Mouse (Mus musculus) thymus, adult 2 months (tissue): ENCODE data around the gene Zcwpw1. TPM values are rescaled to one million over a fixed set of nuclear protein-coding genes. Genes with fewer than 3 reads are reported as not detected.
"Not testable (repeated sequence)": the region's sequence is repeated elsewhere in the genome, so short reads cannot be mapped to it uniquely, and the experiment has no call there.

Experiments used
- DNase-seq: peaks from one replicate; pipeline ENCODE4 v3.0.0; 2021
- H3K27ac ChIP-seq: fragments of 200-500 bp; 2 replicates; pipeline ENCODE4 v1.5.1; 2012; ENCODE audit warnings: low read length, control low read depth; ENCODE audit not compliant: control insufficient read depth, insufficient read depth
- H3K27me3 ChIP-seq: fragments of 200-500 bp; 2 replicates; pipeline ENCODE4 v1.6.1; 2012; ENCODE audit warnings: mild to moderate bottlenecking, low read length, moderate library complexity, mixed read lengths; ENCODE audit not compliant: control insufficient read depth, insufficient read depth
- H3K36me3 ChIP-seq: fragments of 200-500 bp; 2 replicates; pipeline ENCODE4 v1.6.1; 2012; ENCODE audit warnings: mild to moderate bottlenecking, low read length, moderate library complexity; ENCODE audit not compliant: control insufficient read depth, insufficient read depth
- H3K4me1 ChIP-seq: fragments of 200-500 bp; replicated peaks from 2 replicates; pipeline ENCODE4 v1.6.1; 2012; ENCODE audit warnings: low read length; ENCODE audit not compliant: control insufficient read depth, insufficient read depth
- H3K4me3 ChIP-seq: fragments of 200-500 bp; 2 replicates; pipeline ENCODE4 v1.5.1; 2012; ENCODE audit warnings: mild to moderate bottlenecking, low read length, control low read depth, moderate library complexity; ENCODE audit not compliant: control insufficient read depth, insufficient read depth
- WGBS: fragments of 180-500 bp; shearing (Covaris S2); methylation state at CpG from one replicate; pipeline ENCODE4 v1.1.7; 2018; 5-methylcytosine and 5-hydroxymethylcytosine counted together
- polyA plus RNA-seq: library from polyadenylated mRNA; depleted of rRNA; stranded (reverse); fragments of >200 nt; gene quantifications from 2 replicates; pipeline ENCODE4 v1.2.3, GENCODE M21; 2012; rRNA removed

Zcwpw1 gene
- polyA plus RNA-seq, 1 experiment, result 4.6 TPM

DNA sequence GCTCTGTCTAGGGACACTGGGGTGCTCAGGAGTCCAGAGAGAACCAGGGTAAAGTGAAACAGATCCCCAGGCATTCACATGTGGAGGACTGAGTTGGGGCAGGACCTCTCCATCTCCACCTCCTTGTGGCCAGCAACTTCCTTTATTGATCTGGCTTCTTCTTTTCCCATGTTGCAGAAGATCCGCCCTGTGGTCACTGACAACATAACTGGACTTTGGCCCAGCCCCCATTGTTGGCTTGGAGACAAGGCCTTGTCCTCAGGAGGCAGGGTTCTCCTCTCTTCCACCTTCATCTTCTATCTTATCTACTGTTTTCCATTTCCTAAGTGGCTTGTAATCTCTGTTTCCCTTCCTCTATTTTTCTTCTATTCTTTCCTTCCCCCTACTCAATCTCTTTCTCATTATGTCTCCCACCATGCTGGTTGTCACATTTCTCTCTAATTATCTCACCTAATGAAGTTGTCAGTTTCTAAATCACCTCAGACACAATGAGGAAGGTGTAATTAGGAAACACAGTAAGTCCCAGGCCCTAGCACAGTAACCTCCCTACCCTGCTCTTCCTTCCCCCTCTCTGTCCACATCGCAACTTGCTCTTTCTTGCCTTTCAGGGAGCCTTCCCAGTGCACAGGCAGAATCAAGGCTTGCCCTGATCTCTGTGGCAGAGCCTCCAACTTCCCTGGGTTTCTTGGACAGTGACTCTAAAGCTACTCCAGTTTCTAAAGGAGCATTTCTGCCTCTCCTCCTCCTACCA, 70.5 kb downstream of the Zcwpw1 start, which contains the start of gene Pilrb1:
Pilrb1 (minus strand) TSS at position 147 of the 751 bp plus-strand sequence.
- DNase-seq, H3K36me3 ChIP-seq, H3K4me1 ChIP-seq, H3K27ac ChIP-seq, H3K27me3 ChIP-seq, H3K4me3 ChIP-seq: not testable (repeated sequence)
- 71% methylated on average over 2 of the region's 2 CpGs for WGBS

DNA sequence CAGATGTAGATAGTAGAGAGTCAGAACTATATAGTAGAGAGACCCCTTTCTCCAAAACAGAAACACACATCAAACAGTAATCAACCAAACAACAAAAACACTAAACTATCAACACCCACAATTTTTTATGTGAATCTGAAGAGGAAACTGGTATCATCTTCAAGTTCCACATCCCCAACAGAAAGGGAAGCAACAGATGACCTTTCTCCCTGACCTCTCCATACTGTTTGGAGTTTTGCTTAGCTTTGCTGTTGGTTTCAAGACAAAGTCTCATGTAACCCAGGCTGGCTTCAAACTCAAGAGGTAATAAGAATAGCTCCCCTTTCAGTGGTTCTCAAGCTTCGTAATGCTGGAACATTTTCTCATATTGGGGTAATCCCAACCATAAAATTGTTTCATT, 76.4 kb downstream of the Zcwpw1 start:
- not testable (repeated sequence) for H3K27me3 ChIP-seq, H3K27ac ChIP-seq, H3K36me3 ChIP-seq, H3K4me3 ChIP-seq, H3K4me1 ChIP-seq, DNase-seq
- 95% methylated on average over 1 of the region's 1 CpGs for WGBS

GRCm38 (mm10) chr5:137868600-137868999, 81.0 kb downstream of the Zcwpw1 start:
- H3K27ac ChIP-seq, H3K36me3 ChIP-seq, H3K27me3 ChIP-seq, H3K4me1 ChIP-seq, DNase-seq, H3K4me3 ChIP-seq: not testable (repeated sequence)
- WGBS, result 92% methylated on average over 2 of the region's 2 CpGs

DNA sequence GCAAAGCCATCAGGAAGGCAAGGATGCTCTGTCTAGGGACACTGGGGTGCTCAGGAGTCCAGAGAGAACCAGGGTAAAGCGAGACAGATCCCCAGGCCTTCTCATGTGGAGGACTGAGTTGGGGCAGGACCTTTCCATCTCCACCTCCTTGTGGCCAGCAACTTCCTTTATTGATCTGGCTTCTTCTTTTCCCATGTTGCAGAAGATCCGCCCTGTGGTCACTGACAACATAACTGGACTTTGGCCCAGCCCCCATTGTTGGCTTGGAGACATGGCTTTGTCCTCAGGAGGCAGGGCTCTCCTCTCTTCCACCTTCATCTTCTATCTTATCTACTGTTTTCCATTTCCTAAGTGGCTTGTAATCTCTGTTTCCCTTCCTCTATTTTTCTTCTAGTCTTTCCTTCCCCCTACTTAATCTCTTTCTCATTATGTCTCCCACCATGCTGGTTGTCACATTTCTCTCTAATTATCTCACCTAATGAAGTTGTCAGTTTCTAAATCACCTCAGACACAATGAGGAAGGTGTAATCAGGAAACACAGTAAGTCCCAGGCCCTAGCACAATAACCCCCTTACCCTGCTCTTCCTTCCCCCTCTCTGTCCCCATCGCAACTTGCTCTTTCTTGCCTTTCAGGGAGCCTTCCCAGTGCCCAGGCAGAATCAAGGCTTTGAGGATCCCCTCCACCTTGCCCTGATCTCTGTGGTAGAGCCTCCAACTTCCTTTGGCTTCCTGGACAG, 84.2 kb downstream of the Zcwpw1 start, which contains the start of gene Pilrb2:
Pilrb2 (minus strand) TSS at position 172 of the 737 bp plus-strand sequence.
- 44% methylated on average over 3 of the region's 3 CpGs for WGBS
- not testable (repeated sequence) for H3K4me3 ChIP-seq, H3K36me3 ChIP-seq

More for the DNA sequence above, 84.2 kb downstream of the Zcwpw1 start, which contains the start of gene Pilrb2:
- not testable (repeated sequence) for DNase-seq, H3K27me3 ChIP-seq, H3K27ac ChIP-seq, H3K4me1 ChIP-seq

Other genes with a start within 250 kb of the Zcwpw1 start
- 0.20 TPM in 1 of 2 replicates, not detected in the other for gene Actl6b, start 234.3 kb upstream of the Zcwpw1 start, polyA plus RNA-seq
- gene Tfr2, start 218.0 kb upstream of the Zcwpw1 start, polyA plus RNA-seq, result 0.49 and 2.4 TPM in 2 replicates
- 252 and 273 TPM in 2 replicates for gene Mospd3, start 186.7 kb upstream of the Zcwpw1 start, polyA plus RNA-seq
- 21.9 and 29.7 TPM in 2 replicates for gene Pcolce, start 174.0 kb upstream of the Zcwpw1 start, polyA plus RNA-seq
- 0.27 and 0.31 TPM in 2 replicates for gene Fbxo24, start 158.8 kb upstream of the Zcwpw1 start, polyA plus RNA-seq
- gene Lrch4, start 158.7 kb upstream of the Zcwpw1 start, polyA plus RNA-seq, result 576 and 587 TPM in 2 replicates
- gene Gm20605, start 158.6 kb upstream of the Zcwpw1 start, polyA plus RNA-seq, result 149 and 153 TPM in 2 replicates
- gene Sap25, start 146.5 kb upstream of the Zcwpw1 start, polyA plus RNA-seq, result 576 and 646 TPM in 2 replicates
- gene Irs3, start 142.1 kb upstream of the Zcwpw1 start, polyA plus RNA-seq, result 2.2 and 2.5 TPM in 2 replicates
- gene Agfg2, start 103.1 kb upstream of the Zcwpw1 start, polyA plus RNA-seq, result 205 and 213 TPM in 2 replicates
- 97.2 and 110 TPM in 2 replicates for gene Nyap1, start 46.2 kb upstream of the Zcwpw1 start, polyA plus RNA-seq
- 670 and 672 TPM in 2 replicates for gene Tsc22d4, start 42.1 kb upstream of the Zcwpw1 start, polyA plus RNA-seq
- gene Ppp1r35, start 8.9 kb upstream of the Zcwpw1 start, polyA plus RNA-seq, result 101 and 120 TPM in 2 replicates
- gene Mepce, start 143 bp upstream of the Zcwpw1 start, polyA plus RNA-seq, result 81.9 and 87.5 TPM in 2 replicates
- gene Pilra, start 48.5 kb downstream of the Zcwpw1 start, polyA plus RNA-seq, result 7.2 and 13.5 TPM in 2 replicates
- 9.5 and 10.1 TPM in 2 replicates for gene Pilrb1, start 70.3 kb downstream of the Zcwpw1 start, polyA plus RNA-seq
- 8.7 and 11.4 TPM in 2 replicates for gene Pilrb2, start 84.0 kb downstream of the Zcwpw1 start, polyA plus RNA-seq
- gene Cyp3a13, start 133.8 kb downstream of the Zcwpw1 start, polyA plus RNA-seq, result 0.17 and 0.26 TPM in 2 replicates
- gene Gjc3, start 175.3 kb downstream of the Zcwpw1 start, polyA plus RNA-seq, result 0.03 and 0.09 TPM in 2 replicates
- gene Azgp1, start 193.7 kb downstream of the Zcwpw1 start, polyA plus RNA-seq, result 0.96 TPM in 1 of 2 replicates, not detected in the other
- gene Smok3a, start 233.5 kb downstream of the Zcwpw1 start, polyA plus RNA-seq, result not detected in 2 replicates
- gene Smok3b, start 233.6 kb downstream of the Zcwpw1 start, polyA plus RNA-seq, result not detected in 2 replicates